Mouse (Mus musculus) embryonic facial prominence, embryonic 11.5 days (tissue): Measurements from ENCODE around the gene Tbc1d4. TPM values are rescaled to one million over a fixed set of nuclear protein-coding genes. Genes with fewer than 3 reads are reported as not detected.

Experiments used
- ATAC-seq: fragments of 200-750 bp; cut with Nextera tagmentation; replicated peaks from 2 replicates; pipeline ENCODE4 v1.8.0; 2017; ENCODE audit warnings: low read depth; ENCODE audit not compliant: insufficient number of reproducible peaks, low FRiP score, low TSS enrichment
- DNase-seq: peaks from one replicate; pipeline ENCODE4 v3.0.0-alpha.2; 2015; ENCODE audit warnings: low spot score
- H3K27ac ChIP-seq: fragments of 300-500 bp; sonication (generic); replicated peaks from 2 replicates; pipeline ENCODE4 v1.5.1; 2014; ENCODE audit warnings: mild to moderate bottlenecking, low read depth, low read length, control low read depth
- H3K27me3 ChIP-seq: fragments of 300-500 bp; sonication (generic); 2 replicates; pipeline ENCODE4 v1.6.1; 2014; ENCODE audit warnings: mild to moderate bottlenecking, low read length, moderate library complexity, mixed read lengths; ENCODE audit not compliant: control insufficient read depth, insufficient read depth
- H3K36me3 ChIP-seq: fragments of 300-500 bp; sonication (generic); replicated peaks from 2 replicates; pipeline ENCODE4 v1.6.1; 2014; ENCODE audit warnings: low read depth, mild to moderate bottlenecking, low read length, moderate library complexity, mixed read lengths; ENCODE audit not compliant: control insufficient read depth, insufficient read depth
- H3K4me1 ChIP-seq: fragments of 300-500 bp; sonication (generic); 2 replicates; pipeline ENCODE4 v1.6.1; 2014; ENCODE audit warnings: low read length, mixed read lengths; ENCODE audit not compliant: control insufficient read depth, insufficient read depth
- H3K4me2 ChIP-seq: fragments of 300-500 bp; sonication (generic); 2 replicates; pipeline ENCODE4 v1.6.1; 2014; ENCODE audit warnings: low read depth, mild to moderate bottlenecking, control low read depth, low read length, moderate library complexity
- H3K4me3 ChIP-seq: fragments of 300-500 bp; sonication (generic); 2 replicates; pipeline ENCODE4 v1.5.1; 2014; ENCODE audit warnings: low read depth, low read length, control low read depth
- H3K9ac ChIP-seq: fragments of 300-500 bp; sonication (generic); replicated peaks from 2 replicates; pipeline ENCODE4 v1.6.1; 2014; ENCODE audit warnings: mild to moderate bottlenecking, control low read depth, low read length
- H3K9me3 ChIP-seq: fragments of 300-500 bp; sonication (generic); replicated peaks from 2 replicates; pipeline ENCODE4 v1.6.1; 2016; ENCODE audit warnings: mild to moderate bottlenecking, low read length, inconsistent platforms, mixed read lengths; ENCODE audit not compliant: control insufficient read depth
- WGBS: fragments of 180-500 bp; shearing (Covaris S2); extraction: QIAGEN DNeasy Blood & Tissue Kit; methylation state at CpG from one replicate; pipeline ENCODE4 v1.1.7; 2014; 5-methylcytosine and 5-hydroxymethylcytosine counted together
- polyA plus RNA-seq: library from polyadenylated mRNA; unstranded; fragments of >200 nt; fragmentation: Nextera tagmentation; extraction: Ambion mirVana; gene quantifications from 2 replicates; pipeline ENCODE4 v1.2.1, GENCODE M21; 2014

Gene Tbc1d4
- polyA plus RNA-seq, 1 experiment from 2014 or later = 5.8 TPM

- no peaks in the 10 kb centered on the region for H3K36me3 ChIP-seq
- no peak overlapping the region for H3K4me3 ChIP-seq
- 92% methylated on average over 11 of the region's 11 CpGs for WGBS
- DNase-seq (no peak), ATAC-seq (no peak)
- no peaks in the 10 kb centered on the region for H3K4me1 ChIP-seq
- no peak overlapping the region for H3K27ac ChIP-seq
- no peaks in the 10 kb centered on the region for H3K9me3 ChIP-seq
- H3K9ac ChIP-seq = no peak overlapping the region
- H3K4me2 ChIP-seq = no peak overlapping the region
- no peaks in the 10 kb centered on the region for H3K27me3 ChIP-seq
Measured at GRCm38 (mm10) chr14:101513163-101513562, 95.8 kb downstream of the Tbc1d4 start.

GRCm38 (mm10) chr14:101511410-101511809 lies 97.6 kb downstream of the Tbc1d4 start:
- H3K27me3 ChIP-seq = no peaks in the 10 kb centered on the region
- no peak overlapping the region for H3K4me3 ChIP-seq
- no peak overlapping the region for H3K9ac ChIP-seq
- H3K36me3 ChIP-seq = no peaks in the 10 kb centered on the region
- H3K4me2 ChIP-seq = no peak overlapping the region
- H3K27ac ChIP-seq = no peak overlapping the region
- DNase-seq (no peak), ATAC-seq (no peak)
- H3K9me3 ChIP-seq = no peaks in the 10 kb centered on the region
- 46% methylated on average over 8 of the region's 8 CpGs for WGBS
- no peaks in the 10 kb centered on the region for H3K4me1 ChIP-seq

- Histone ChIP-seq H3K4me2 (no peak overlapping the region), H3K9ac (no peak overlapping the region), H3K9me3 (no peaks in the 10 kb centered on the region), H3K36me3 (no peaks in the 10 kb centered on the region), H3K4me1 (no peaks in the 10 kb centered on the region), H3K4me3 (no peak overlapping the region), H3K27ac (no peak overlapping the region), H3K27me3 (no peaks in the 10 kb centered on the region)
- ATAC-seq = no peak
- WGBS = 82% methylated on average over 13 of the region's 13 CpGs
- DNase-seq = no peak
Measured at GRCm38 (mm10) chr14:101510540-101511313, 98.3 kb downstream of the Tbc1d4 start.

- Histone ChIP-seq H3K4me2 (no peak overlapping the region), H3K4me1 (no peaks in the 10 kb centered on the region), H3K4me3 (no peak overlapping the region), H3K27me3 (no peaks in the 10 kb centered on the region), H3K27ac (no peak overlapping the region), H3K36me3 (no peaks in the 10 kb centered on the region), H3K9ac (no peak overlapping the region), H3K9me3 (no peaks in the 10 kb centered on the region)
- ATAC-seq (no peak; the same call in 1 of the 2 replicates), DNase-seq (no peak)
- 86% methylated on average over 7 of the region's 7 CpGs for WGBS
Measured at GRCm38 (mm10) chr14:101509759-101510158, 99.2 kb downstream of the Tbc1d4 start.

- DNase-seq = peak; percentile 76
- H3K9me3 ChIP-seq = no peaks in the 10 kb centered on the region
- ATAC-seq = no peak
- 47% methylated on average over 7 of the region's 7 CpGs for WGBS
- no peaks in the 10 kb centered on the region for H3K36me3 ChIP-seq
- H3K9ac ChIP-seq = no peak overlapping the region
- no peak overlapping the region for H3K4me2 ChIP-seq
- H3K27ac ChIP-seq = no peak overlapping the region
- H3K27me3 ChIP-seq = no peaks in the 10 kb centered on the region
- H3K4me3 ChIP-seq = no peak overlapping the region
- H3K4me1 ChIP-seq = no peaks in the 10 kb centered on the region
Measured at GRCm38 (mm10) chr14:101507956-101508355, 101.0 kb downstream of the Tbc1d4 start.

- H3K4me1 ChIP-seq = no peaks in the 10 kb centered on the region
- H3K4me3 ChIP-seq = no peak overlapping the region
- no peak for DNase-seq
- no peak overlapping the region for H3K4me2 ChIP-seq
- ATAC-seq = no peak
- H3K9ac ChIP-seq = no peak overlapping the region
- 83% methylated on average over 17 of the region's 17 CpGs for WGBS
- no peaks in the 10 kb centered on the region for H3K36me3 ChIP-seq
- H3K9me3 ChIP-seq = no peaks in the 10 kb centered on the region
- H3K27ac ChIP-seq = no peak overlapping the region
- no peaks in the 10 kb centered on the region for H3K27me3 ChIP-seq
Measured at GRCm38 (mm10) chr14:101507146-101507545, 101.8 kb downstream of the Tbc1d4 start.

- DNase-seq = no peak
- Histone ChIP-seq H3K4me3 (no peak overlapping the region), H3K9me3 (no peaks in the 10 kb centered on the region), H3K27me3 (no peaks in the 10 kb centered on the region), H3K4me2 (no peak overlapping the region), H3K4me1 (no peaks in the 10 kb centered on the region), H3K9ac (no peak overlapping the region), H3K27ac (no peak overlapping the region), H3K36me3 (no peaks in the 10 kb centered on the region)
- no peak for ATAC-seq
Measured at GRCm38 (mm10) chr14:101505805-101506204, 103.2 kb downstream of the Tbc1d4 start.

- H3K27ac ChIP-seq = no peak overlapping the region
- H3K4me2 ChIP-seq = no peak overlapping the region
- no peak overlapping the region for H3K4me3 ChIP-seq
- no peak overlapping the region for H3K9ac ChIP-seq
- ATAC-seq (no peak), DNase-seq (no peak)
- H3K27me3 ChIP-seq = no peaks in the 10 kb centered on the region
- H3K4me1 ChIP-seq = no peaks in the 10 kb centered on the region
- no peaks in the 10 kb centered on the region for H3K9me3 ChIP-seq
- no peaks in the 10 kb centered on the region for H3K36me3 ChIP-seq
- WGBS = 91% methylated on average over 13 of the region's 13 CpGs
Measured at GRCm38 (mm10) chr14:101504473-101505200, 104.4 kb downstream of the Tbc1d4 start.
